ENCODE assay signal across 16 mouse cellular contexts in genomic region chr10:70242751-70243444, GRCm38 (mm10). TPM values are rescaled to one million over a fixed set of nuclear protein-coding genes. Genes with fewer than 3 reads are reported as not detected.
DNase-seq lines count a peak whose midpoint lies in the region; ATAC-seq and TF ChIP-seq lines count a peak whose summit lies in the region.
"Had no signal": no experiment of that assay in that cellular context is flagged by ENCODE, and none has a peak within 500 bp of the region (broad histone marks: within the 10 kb centered on the region; RNA-seq: fewer than 3 reads in every experiment).

No protein-coding gene starts in this region.

- H3K4me3 ChIP-seq in liver, adult 2 months (ENCODE audit: insufficient read depth, low read depth, low read length) = no peak overlapping the region
- 0 out of 2 replicates have a peak overlapping the region, but pooled peaks have one; percentile 3 for H3K4me3 ChIP-seq in E14TG2a.4 (replicated peaks; ENCODE audit: low read length)
- H3K4me3 ChIP-seq in intestine, embryonic 16.5 days (ENCODE audit: low read length) = no peak overlapping the region
- H3K4me3 ChIP-seq: embryonic facial prominence, embryonic 12.5 days; forebrain, embryonic 12.5 days; heart, adult 2 months; intestine, embryonic 15.5 days had no signal

- H3K9me3 ChIP-seq in E14TG2a.4 (ENCODE audit: low read length) = no peaks in the 10 kb centered on the region
- H3K9me3 ChIP-seq in intestine, embryonic 16.5 days (ENCODE audit: control insufficient read depth, low read length) = no peaks in the 10 kb centered on the region
- H3K9me3 ChIP-seq: embryonic facial prominence, embryonic 12.5 days; forebrain, embryonic 12.5 days; intestine, embryonic 15.5 days had no signal

- H3K79me2 ChIP-seq in liver, adult 2 months (ENCODE audit: control insufficient read depth, insufficient read depth, low read length) = no peaks in the 10 kb centered on the region

- WGBS in liver, adult 2 months = 44% methylated on average over 8 of the region's 8 CpGs
- WGBS in intestine, embryonic 16.5 days = 49% methylated on average over 8 of the region's 8 CpGs

- ATAC-seq in intestine, embryonic 16.5 days = no peak
- ATAC-seq: intestine, embryonic 15.5 days had no signal

- no peak overlapping the region for H3K4me2 ChIP-seq in intestine, embryonic 16.5 days (ENCODE audit: low read depth, low read length)
- H3K4me2 ChIP-seq: embryonic facial prominence, embryonic 12.5 days; forebrain, embryonic 12.5 days; intestine, embryonic 15.5 days; midbrain, embryonic 11.5 days had no signal

- no peaks in the 10 kb centered on the region for H3K36me3 ChIP-seq in liver, adult 2 months (ENCODE audit: control insufficient read depth, insufficient read depth, low read length)
- no peaks in the 10 kb centered on the region for H3K36me3 ChIP-seq in E14TG2a.4 (ENCODE audit: insufficient read depth, low read length)
- H3K36me3 ChIP-seq in intestine, embryonic 16.5 days (ENCODE audit: control insufficient read depth, insufficient read depth, low read length) = no peaks in the 10 kb centered on the region
- H3K36me3 ChIP-seq: embryonic facial prominence, embryonic 12.5 days; forebrain, embryonic 12.5 days; intestine, embryonic 15.5 days had no signal

- peaks cover 17% of the 10 kb centered on the region; the same call in 1 of the 2 replicates for H3K27me3 ChIP-seq in liver, adult 2 months (ENCODE audit: control insufficient read depth, insufficient read depth, low read length)
- H3K27me3 ChIP-seq in E14TG2a.4 (ENCODE audit: insufficient read depth, low read length) = peaks cover 66% of the 10 kb centered on the region
- peaks cover 12% of the 10 kb centered on the region for H3K27me3 ChIP-seq in intestine, embryonic 16.5 days (replicated peaks; ENCODE audit: control insufficient read depth, insufficient read depth, low read length)

- no peak overlapping the region for H3K9ac ChIP-seq in liver, adult 2 months (ENCODE audit: low read depth, low read length)
- H3K9ac ChIP-seq in intestine, embryonic 16.5 days (ENCODE audit: low read depth, low read length) = no peak overlapping the region
- H3K9ac ChIP-seq: embryonic facial prominence, embryonic 12.5 days; forebrain, embryonic 12.5 days; intestine, embryonic 15.5 days had no signal

- DNase-seq in liver, adult 2 months (ENCODE audit: extremely low read depth, low read depth, low spot score) = peak; percentile 44
- no peak for DNase-seq in liver
- DNase-seq in fat pad, adult 2 months (ENCODE audit: extremely low read depth, low read depth, low spot score) = peak; percentile 92
- peak; percentile 71 to 81 for DNase-seq in kidney, postnatal 36 days
- no peak for DNase-seq in layer of hippocampus, adult 9-11 months
- DNase-seq in right cerebral cortex, postnatal 10 days (ENCODE audit: low spot score in 2 of 2) = no peak
- DNase-seq: cerebellum, adult 9-10 months; heart, adult 2 months; heart, postnatal 4 days; thymus, postnatal 36 days had no signal

- H3K4me1 ChIP-seq in liver, adult 2 months (ENCODE audit: control insufficient read depth, insufficient read depth, low read length) = no peaks in the 10 kb centered on the region
- H3K4me1 ChIP-seq in E14TG2a.4 (replicated peaks; ENCODE audit: low read depth, low read length) = peaks cover 34% of the 10 kb centered on the region
- peaks cover 18% of the 10 kb centered on the region for H3K4me1 ChIP-seq in intestine, embryonic 16.5 days (ENCODE audit: control insufficient read depth, insufficient read depth, low read length)

- H3K27ac ChIP-seq in liver, adult 2 months (replicated peaks; ENCODE audit: insufficient read depth, low read depth, low read length) = peak overlapping the region; percentile 28; the same call in 1 of the 2 replicates
- H3K27ac ChIP-seq in intestine, embryonic 16.5 days (ENCODE audit: low read length) = no peak overlapping the region
- H3K27ac ChIP-seq: embryonic facial prominence, embryonic 12.5 days; forebrain, embryonic 12.5 days; heart, adult 2 months; intestine, embryonic 15.5 days had no signal

- no peak for TF ChIP-seq CTCF in liver, adult 2 months (IDR thresholded peaks at IDR 0.05; ENCODE audit: low read depth, low read length)
- no peak for TF ChIP-seq CTCF in E14TG2a.4 (conservative IDR thresholded peaks at IDR 0.05; ENCODE audit: low read length)

- no peak for TF ChIP-seq POLR2A in liver, adult 2 months (IDR thresholded peaks at IDR 0.05; ENCODE audit: extremely low read depth, insufficient read depth, low read length)

RNA-seq across cellular contexts. Expression of gene Slc16a9, which starts 2.0 kb away (rescaled TPM):
- total RNA-seq in liver, adult 2 months (2014; rRNA removed) = 2.4 and 2.8 TPM in 2 replicates
- polyA plus RNA-seq in liver, adult 2 months (2012; rRNA removed) = 0.80 and 1.7 TPM in 2 replicates
- 0.50 and 0.56 TPM in 2 replicates for polyA plus RNA-seq in intestine, embryonic 16.5 days (2015; fragmentation: Nextera tagmentation; extraction: Ambion mirVana)

RNA-seq across cellular contexts. Expression of gene Mrln, which starts 38.4 kb away (rescaled TPM):
- not detected in 2 replicates for total RNA-seq in liver, adult 2 months (2014; rRNA removed)
- polyA plus RNA-seq in liver, adult 2 months (2012; rRNA removed) = not detected in 2 replicates
- polyA plus RNA-seq in intestine, embryonic 16.5 days (2015; fragmentation: Nextera tagmentation; extraction: Ambion mirVana) = 0.65 and 0.95 TPM in 2 replicates
- polyA plus RNA-seq: midbrain, embryonic 11.5 days had no signal

Comparison
In these comparisons a context has a peak if more than half of its experiments do, and no peak if none do; other contexts are left out.
1. DNase-seq: peak in liver, adult 2 months (single experiment), fat pad, adult 2 months (single experiment) and kidney, postnatal 36 days (2 of 2); none in liver (single experiment), layer of hippocampus, adult 9-11 months (single experiment) and right cerebral cortex, postnatal 10 days (0 of 2).